Mouse (Mus musculus): ENCODE results near the gene Nxn.

The Nxn gene

GRCm38 (mm10) chr11:76336224-76336623, 62.7 kb downstream of the Nxn start:
- in situ Hi-C loops (cut with MboI, MseI) = loop anchor here (25.0 kb wide), 1 partner anchor 1101 kb away; no protein-coding TSS in a partner anchor

- in situ Hi-C loops (cut with MboI, MseI) = loop anchor here (25.0 kb wide), 1 partner anchor 1102 kb away; no protein-coding TSS in a partner anchor
These were observed 64.0 kb downstream of the Nxn start for GRCm38 (mm10) chr11:76334966-76335365.

GRCm38 (mm10) chr11:76332240-76332639, 66.7 kb downstream of the Nxn start:
- in situ Hi-C loops (cut with MboI, MseI) = loop anchor here (25.0 kb wide), 1 partner anchor 1105 kb away; no protein-coding TSS in a partner anchor

GRCm38 (mm10) chr11:76328522-76329290, 70.2 kb downstream of the Nxn start:
- in situ Hi-C loops (cut with MboI, MseI) = loop anchor here (25.0 kb wide), 1 partner anchor 1109 kb away; no protein-coding TSS in a partner anchor

GRCm38 (mm10) chr11:76328084-76328483, 70.9 kb downstream of the Nxn start:
- in situ Hi-C loops (cut with MboI, MseI) = loop anchor here (25.0 kb wide), 1 partner anchor 1109 kb away; no protein-coding TSS in a partner anchor

- in situ Hi-C loops (cut with MboI, MseI) = loop anchor here (25.0 kb wide), 1 partner anchor 1111 kb away; no protein-coding TSS in a partner anchor
These were observed 72.3 kb downstream of the Nxn start for GRCm38 (mm10) chr11:76326672-76327071.

GRCm38 (mm10) chr11:76326051-76326450, 72.9 kb downstream of the Nxn start:
- in situ Hi-C loops (cut with MboI, MseI) = loop anchor here (25.0 kb wide), 1 partner anchor 1111 kb away; no protein-coding TSS in a partner anchor

GRCm38 (mm10) chr11:76324801-76325200, 74.1 kb downstream of the Nxn start:
- in situ Hi-C loops (cut with MboI, MseI) = loop anchor here (25.0 kb wide), 1 partner anchor 1112 kb away; no protein-coding TSS in a partner anchor

GRCm38 (mm10) chr11:76324207-76324606, 74.7 kb downstream of the Nxn start:
- in situ Hi-C loops (cut with MboI, MseI) = no loop called here

- in situ Hi-C loops (cut with MboI, MseI) = no loop called here
These were observed 76.0 kb downstream of the Nxn start for GRCm38 (mm10) chr11:76322939-76323338.

- in situ Hi-C loops (cut with MboI, MseI) = no loop called here
These were observed 76.9 kb downstream of the Nxn start for GRCm38 (mm10) chr11:76322081-76322480.

- in situ Hi-C loops (cut with MboI, MseI) = no loop called here
These were observed 78.5 kb downstream of the Nxn start for GRCm38 (mm10) chr11:76320475-76320874.

GRCm38 (mm10) chr11:76319714-76320435, 79.1 kb downstream of the Nxn start:
- in situ Hi-C loops (cut with MboI, MseI) = no loop called here

- in situ Hi-C loops (cut with MboI, MseI) = no loop called here
These were observed 81.0 kb downstream of the Nxn start for GRCm38 (mm10) chr11:76317904-76318303.

- in situ Hi-C loops (cut with MboI, MseI) = no loop called here
These were observed 83.0 kb downstream of the Nxn start for GRCm38 (mm10) chr11:76315785-76316444.

GRCm38 (mm10) chr11:76314741-76315140, 84.2 kb downstream of the Nxn start:
- in situ Hi-C loops (cut with MboI, MseI) = no loop called here

- in situ Hi-C loops (cut with MboI, MseI) = no loop called here
These were observed 84.8 kb downstream of the Nxn start for GRCm38 (mm10) chr11:76314140-76314539.

- in situ Hi-C loops (cut with MboI, MseI) = no loop called here
These were observed 86.1 kb downstream of the Nxn start for GRCm38 (mm10) chr11:76312805-76313204.

GRCm38 (mm10) chr11:76311224-76312000, 87.5 kb downstream of the Nxn start:
- in situ Hi-C loops (cut with MboI, MseI) = no loop called here

GRCm38 (mm10) chr11:76309868-76310267, 89.1 kb downstream of the Nxn start:
- in situ Hi-C loops (cut with MboI, MseI) = no loop called here

GRCm38 (mm10) chr11:76309072-76309471, 89.9 kb downstream of the Nxn start:
- in situ Hi-C loops (cut with MboI, MseI) = no loop called here

Data from T-helper 2 cell (primary cell).